Mouse (Mus musculus): ENCODE results near the gene Tmsb15b2. TPM values are rescaled to one million over a fixed set of nuclear protein-coding genes. Genes with fewer than 3 reads are reported as not detected.

Tmsb15b2 gene
- 31.8 TPM for polyA plus RNA-seq (2015; fragmentation: Illumina TruSeq; extraction: RNeasy Lipid Tissue Mini Kit (QIAGEN cat#74804); ENCODE audit: insufficient read depth, low read depth, low replicate concordance)

DNA sequence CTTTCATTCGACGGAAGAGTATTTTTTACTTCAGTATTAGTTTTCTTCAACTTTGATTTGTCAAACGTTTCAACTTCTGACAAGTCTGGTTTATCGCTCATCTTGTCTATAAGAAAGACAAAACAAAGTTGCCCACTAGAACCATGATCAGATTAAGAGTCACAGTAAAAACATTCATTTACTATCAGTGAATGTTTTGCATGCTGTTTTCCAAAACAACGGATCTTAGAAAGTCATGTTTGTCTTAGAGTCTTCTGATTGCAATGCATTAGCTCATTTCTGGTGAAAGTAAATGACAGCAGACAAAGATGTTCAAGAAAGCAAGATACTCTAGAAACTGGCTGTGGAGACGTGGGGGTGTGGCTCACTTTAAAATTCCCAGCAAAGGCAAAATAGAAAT lies at the start of gene Tmsb15b2:
Gene Tmsb15b2, minus strand, starts transcription at position 101 of the 400 bp plus-strand sequence.

DNA sequence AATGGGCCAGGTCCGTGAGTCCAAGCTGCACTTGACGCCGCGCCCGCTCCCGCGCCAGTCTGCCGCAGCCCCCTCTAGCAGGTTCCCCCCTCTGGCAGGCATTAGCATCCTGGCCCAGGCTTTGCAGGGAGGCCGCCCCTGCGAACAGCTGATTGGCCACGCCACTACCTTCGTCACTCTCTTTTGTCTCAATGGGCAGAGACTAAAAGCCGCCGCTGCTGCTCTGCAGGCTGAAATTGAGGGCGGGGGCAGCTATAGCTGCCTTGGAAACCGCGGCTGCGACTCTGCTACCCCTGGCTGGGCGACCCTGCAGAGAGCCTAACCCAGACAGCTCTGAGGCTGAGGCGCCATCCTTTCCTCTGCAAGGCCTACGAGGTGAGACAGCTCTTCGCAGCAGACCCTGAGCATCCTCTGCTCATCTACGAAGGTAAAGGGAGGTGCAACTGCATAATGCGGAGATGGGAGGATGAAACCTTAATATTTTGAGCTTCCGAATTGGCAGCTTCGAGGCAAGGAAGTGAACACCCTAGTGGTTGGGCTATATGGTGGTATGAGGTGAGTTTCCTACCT lies 17.8 kb upstream of the Tmsb15b2 start, which contains the start of gene Zcchc18:
Gene Zcchc18, plus strand, starts transcription at position 178 of the 570 bp plus-strand sequence.

DNA sequence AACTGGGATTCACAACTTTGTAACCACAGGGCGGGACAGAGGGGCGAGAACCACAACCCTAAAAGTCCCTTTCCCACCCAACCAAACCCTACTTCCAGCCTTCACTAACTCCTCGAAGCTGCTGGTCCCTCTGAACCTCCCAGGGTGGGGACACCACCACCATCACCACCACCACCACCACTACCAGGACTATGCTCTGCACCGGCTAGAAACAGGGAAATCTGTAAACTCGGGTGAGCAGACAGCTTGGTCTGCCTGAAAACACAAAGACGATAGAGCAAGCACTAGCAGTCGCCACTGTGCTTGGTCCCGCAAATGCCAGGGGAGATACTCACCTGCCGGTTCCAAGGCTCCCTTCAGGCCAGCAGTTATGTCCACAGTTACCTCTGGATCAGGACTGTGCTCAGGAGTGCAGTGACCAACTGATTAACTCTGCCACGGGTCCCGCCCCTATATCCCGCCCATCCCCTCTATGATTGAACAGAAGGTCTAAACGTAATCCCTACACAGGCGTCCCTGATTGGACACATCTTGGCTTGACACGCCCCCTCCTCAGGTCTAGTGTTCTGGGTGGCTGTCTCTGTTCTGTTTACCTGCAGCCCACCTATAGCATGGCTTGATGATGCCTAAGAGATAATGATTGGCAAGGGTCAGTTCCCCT lies 1.3 kb upstream of the Tmsb15b2 start, which contains the start of the genes Tmsb15l and Tmsb15b1:
Gene Tmsb15l, minus strand, starts transcription at position 446 of the 661 bp plus-strand sequence.
Gene Tmsb15b1, minus strand, starts transcription at position 451 of the 661 bp plus-strand sequence.

DNA sequence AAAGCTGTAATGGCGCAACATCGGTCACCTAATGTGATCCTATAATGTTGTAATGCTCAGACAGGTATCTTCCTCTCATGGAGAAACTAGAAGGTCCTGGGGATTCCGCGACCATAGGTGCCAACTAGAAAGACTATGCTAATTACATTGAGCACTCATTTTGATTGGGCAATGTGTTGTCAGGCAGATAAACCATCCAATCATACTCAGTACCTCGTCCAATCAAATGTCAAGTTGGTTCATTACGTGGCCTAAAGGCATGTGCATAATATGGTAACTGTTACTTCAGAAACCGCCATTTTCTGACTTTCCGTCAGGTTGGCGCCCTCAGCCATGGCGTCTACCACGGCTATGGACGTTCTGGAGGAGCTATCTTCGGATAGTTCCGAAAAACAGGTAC lies 48.3 kb downstream of the Tmsb15b2 start, which contains the start of gene H2bfm:
Gene H2bfm, plus strand, starts transcription at position 295 of the 400 bp plus-strand sequence.

Other genes with a start within 250 kb of the Tmsb15b2 start
- gene Morf4l2, start 231.8 kb downstream of the Tmsb15b2 start, polyA plus RNA-seq (2015; fragmentation: Illumina TruSeq; extraction: RNeasy Lipid Tissue Mini Kit (QIAGEN cat#74804); ENCODE audit: insufficient read depth, low read depth, low replicate concordance) = 81.2 TPM
- gene Glra4, start 195.4 kb downstream of the Tmsb15b2 start, polyA plus RNA-seq (2015; fragmentation: Illumina TruSeq; extraction: RNeasy Lipid Tissue Mini Kit (QIAGEN cat#74804); ENCODE audit: insufficient read depth, low read depth, low replicate concordance) = not detected
- 3.3 TPM for gene Plp1, start 152.8 kb downstream of the Tmsb15b2 start, polyA plus RNA-seq (2015; fragmentation: Illumina TruSeq; extraction: RNeasy Lipid Tissue Mini Kit (QIAGEN cat#74804); ENCODE audit: insufficient read depth, low read depth, low replicate concordance)
- not detected for gene Rab9b, start 106.7 kb downstream of the Tmsb15b2 start, polyA plus RNA-seq (2015; fragmentation: Illumina TruSeq; extraction: RNeasy Lipid Tissue Mini Kit (QIAGEN cat#74804); ENCODE audit: insufficient read depth, low read depth, low replicate concordance)
- not detected for gene H2bfm, start 48.2 kb downstream of the Tmsb15b2 start, polyA plus RNA-seq (2015; fragmentation: Illumina TruSeq; extraction: RNeasy Lipid Tissue Mini Kit (QIAGEN cat#74804); ENCODE audit: insufficient read depth, low read depth, low replicate concordance)
- 2.5 TPM for gene Tmsb15l, start 1.4 kb upstream of the Tmsb15b2 start, polyA plus RNA-seq (2015; fragmentation: Illumina TruSeq; extraction: RNeasy Lipid Tissue Mini Kit (QIAGEN cat#74804); ENCODE audit: insufficient read depth, low read depth, low replicate concordance)
- 6.7 TPM for gene Tmsb15b1, start 1.4 kb upstream of the Tmsb15b2 start, polyA plus RNA-seq (2015; fragmentation: Illumina TruSeq; extraction: RNeasy Lipid Tissue Mini Kit (QIAGEN cat#74804); ENCODE audit: insufficient read depth, low read depth, low replicate concordance)
- 3.7 TPM for gene Zcchc18, start 17.7 kb upstream of the Tmsb15b2 start, polyA plus RNA-seq (2015; fragmentation: Illumina TruSeq; extraction: RNeasy Lipid Tissue Mini Kit (QIAGEN cat#74804); ENCODE audit: insufficient read depth, low read depth, low replicate concordance)
- 1.5 TPM for gene Slc25a53, start 62.8 kb upstream of the Tmsb15b2 start, polyA plus RNA-seq (2015; fragmentation: Illumina TruSeq; extraction: RNeasy Lipid Tissue Mini Kit (QIAGEN cat#74804); ENCODE audit: insufficient read depth, low read depth, low replicate concordance)
- 1.1 TPM for gene Fam199x, start 74.1 kb upstream of the Tmsb15b2 start, polyA plus RNA-seq (2015; fragmentation: Illumina TruSeq; extraction: RNeasy Lipid Tissue Mini Kit (QIAGEN cat#74804); ENCODE audit: insufficient read depth, low read depth, low replicate concordance)
- not detected for gene Esx1, start 146.6 kb upstream of the Tmsb15b2 start, polyA plus RNA-seq (2015; fragmentation: Illumina TruSeq; extraction: RNeasy Lipid Tissue Mini Kit (QIAGEN cat#74804); ENCODE audit: insufficient read depth, low read depth, low replicate concordance)

Measured in pancreas, adult 10 weeks (tissue).